Mouse (Mus musculus) E14TG2a.4 (cell line): ENCODE measurements around the gene Olfr128.
"Not testable (repeated sequence)": the region's sequence is repeated elsewhere in the genome, so short reads cannot be mapped to it uniquely, and the experiment has no call there.

ENCODE experiments used
- H3K27me3 ChIP-seq: 2 replicates; pipeline ENCODE4 v1.6.1; 2014; ENCODE audit warnings: low read length, control low read depth; ENCODE audit not compliant: insufficient read depth
- H3K36me3 ChIP-seq: 2 replicates; pipeline ENCODE4 v1.6.1; 2014; ENCODE audit warnings: low read length, control low read depth; ENCODE audit not compliant: insufficient read depth
- H3K4me1 ChIP-seq: replicated peaks from 2 replicates; pipeline ENCODE4 v1.6.1; 2014; ENCODE audit warnings: low read depth, low read length, control low read depth
- H3K4me3 ChIP-seq: replicated peaks from 2 replicates; pipeline ENCODE4 v1.5.1; 2014; ENCODE audit warnings: mild to moderate bottlenecking, low read length
- H3K9me3 ChIP-seq: 2 replicates; pipeline ENCODE4 v1.6.1; 2014; ENCODE audit warnings: low read length, control low read depth
- CTCF ChIP-seq: conservative IDR thresholded peaks from 2 replicates; pipeline ENCODE4 v1.5.1; 2014; ENCODE audit warnings: low read length
- NANOG ChIP-seq: IDR thresholded peaks from 2 replicates; pipeline ENCODE4 v1.6.1; 2014; ENCODE audit warnings: borderline replicate concordance, low read length, mixed read lengths
- POU5F1 ChIP-seq: IDR thresholded peaks from 2 replicates; pipeline ENCODE4 v1.6.1; 2014; ENCODE audit warnings: low read length, borderline replicate concordance

Gene Olfr128

DNA sequence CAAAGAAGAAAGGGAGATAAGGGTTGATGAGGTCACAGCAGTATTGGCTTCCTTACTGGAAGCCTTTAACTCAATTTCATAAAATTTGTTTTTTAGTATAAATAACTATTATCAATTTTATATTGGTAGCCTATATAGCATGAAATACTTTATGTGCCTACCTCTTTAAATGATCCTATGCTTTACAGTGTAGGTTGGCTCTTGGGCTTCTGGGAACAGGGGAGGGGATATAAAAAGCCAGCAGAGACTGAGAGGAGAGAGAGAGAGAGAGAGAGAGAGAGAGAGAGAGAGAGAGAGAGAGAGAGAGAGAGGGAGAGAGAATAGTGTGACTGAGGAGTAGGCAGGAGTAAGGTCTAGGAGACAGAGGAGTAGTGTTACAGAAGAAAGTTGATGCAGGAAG is at the start of gene Olfr128:
TSS of gene Olfr128 (plus strand) at position 301 of the 400 bp plus-strand sequence.
- TF ChIP-seq NANOG (no peak), POU5F1 (no peak), CTCF (no peak)
- H3K4me1 ChIP-seq = no peaks in the 10 kb centered on the region
- no peak within 1 kb of the TSS for H3K4me3 ChIP-seq
- no peaks in the 10 kb centered on the region for H3K9me3 ChIP-seq
- no peaks in the 10 kb centered on the region for H3K27me3 ChIP-seq
- H3K36me3 ChIP-seq = no peaks in the 10 kb centered on the region

DNA sequence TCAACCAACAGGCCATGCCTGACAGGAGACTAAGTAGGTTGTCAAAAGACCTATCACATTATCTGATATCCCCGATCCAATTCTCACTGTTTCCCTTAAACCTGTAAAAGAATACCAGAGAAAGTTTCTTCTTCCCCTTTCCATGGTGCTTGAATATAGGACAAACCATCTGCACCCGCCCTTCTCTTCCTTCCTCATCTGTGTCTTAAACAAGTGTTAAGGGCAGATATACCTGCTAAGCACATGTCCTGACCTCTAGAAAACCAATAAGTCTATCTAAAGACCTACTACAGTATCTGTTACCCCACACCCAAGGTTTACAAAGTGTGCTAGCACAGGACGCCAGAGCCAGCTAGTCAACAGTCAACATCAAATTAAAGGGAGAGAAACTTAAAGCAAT is 46.5 kb upstream of the Olfr128 start:
- Histone ChIP-seq H3K27me3 (no peaks in the 10 kb centered on the region), H3K4me3 (no peak overlapping the region), H3K4me1 (peaks cover 4% of the 10 kb centered on the region), H3K36me3 (no peaks in the 10 kb centered on the region), H3K9me3 (no peaks in the 10 kb centered on the region)
- no peak for TF ChIP-seq CTCF

DNA sequence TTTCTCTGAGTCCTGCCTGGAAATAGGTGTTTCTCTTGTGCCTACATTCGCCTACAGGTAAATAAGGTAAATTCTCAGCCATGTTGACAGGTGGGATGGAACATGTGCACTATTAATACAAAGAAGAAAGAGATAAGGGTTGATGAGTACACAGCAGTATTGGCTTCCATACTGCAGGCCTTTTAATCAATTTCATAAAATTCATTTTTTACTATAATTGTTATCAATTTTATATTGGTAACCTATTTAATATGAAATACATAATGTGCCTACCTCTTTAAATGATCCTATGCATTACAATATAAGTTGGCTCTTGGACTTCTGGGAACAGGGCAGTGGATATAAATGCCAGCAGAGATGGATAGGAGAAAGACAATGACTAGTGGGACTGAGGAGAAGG is 20.2 kb upstream of the Olfr128 start, which contains the start of gene Olfr127:
TSS of gene Olfr127 (plus strand) at position 301 of the 400 bp plus-strand sequence.
- Histone ChIP-seq H3K27me3 (no peaks in the 10 kb centered on the region), H3K9me3 (peaks cover 16% of the 10 kb centered on the region), H3K36me3 (no peaks in the 10 kb centered on the region), H3K4me1 (no peaks in the 10 kb centered on the region), H3K4me3 (no peak within 1 kb of the TSS)
- no peak for TF ChIP-seq CTCF
- TF ChIP-seq POU5F1 = no peak
- TF ChIP-seq NANOG = no peak

DNA sequence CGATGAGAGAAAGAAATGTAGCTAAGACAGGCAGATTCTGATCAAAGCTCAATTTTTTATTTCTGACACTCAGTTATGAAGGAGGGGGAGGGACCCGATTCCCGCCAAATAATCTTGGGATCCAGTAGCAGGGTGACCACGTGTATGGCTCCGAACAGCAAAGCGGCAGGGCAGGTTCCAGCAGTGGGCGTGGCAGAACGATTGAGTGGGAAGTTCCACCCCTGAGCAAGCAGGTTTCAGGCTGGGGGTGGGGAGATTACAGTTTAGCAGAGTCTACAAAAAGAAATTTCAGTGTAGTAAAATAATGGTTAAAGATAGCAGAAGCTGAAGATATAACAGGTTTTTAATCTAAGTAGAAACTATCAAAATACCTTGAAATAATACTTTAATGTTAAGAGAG is 13.5 kb upstream of the Olfr128 start:
- H3K9me3 ChIP-seq, H3K36me3 ChIP-seq, H3K27me3 ChIP-seq, H3K4me1 ChIP-seq, H3K4me3 ChIP-seq: not testable (repeated sequence)

DNA sequence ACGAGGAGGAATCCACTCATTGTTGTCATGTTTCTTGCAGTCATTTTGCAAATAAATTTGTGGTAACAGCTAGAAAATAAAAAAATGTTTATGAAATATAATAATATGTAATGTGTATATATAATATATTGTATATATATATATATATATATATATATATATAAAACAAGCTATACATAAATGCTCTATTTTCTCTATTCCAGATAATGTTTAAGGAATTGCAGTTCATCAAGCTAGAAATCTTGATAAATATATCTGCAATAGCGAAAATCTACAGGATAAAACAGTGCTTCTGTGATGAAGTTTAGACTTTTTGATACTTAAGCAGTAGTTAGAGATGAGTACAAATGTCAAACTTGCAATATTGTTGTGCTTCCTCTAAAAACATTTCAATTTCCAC is 32.6 kb downstream of the Olfr128 start, which contains the start of gene Olfr761:
TSS of gene Olfr761 (minus strand) at position 101 of the 400 bp plus-strand sequence.
- no peaks in the 10 kb centered on the region for H3K4me1 ChIP-seq
- no peak within 1 kb of the TSS for H3K4me3 ChIP-seq
- H3K27me3 ChIP-seq = no peaks in the 10 kb centered on the region
- TF ChIP-seq NANOG (no peak), POU5F1 (no peak)
- no peaks in the 10 kb centered on the region for H3K9me3 ChIP-seq
- no peaks in the 10 kb centered on the region for H3K36me3 ChIP-seq

DNA sequence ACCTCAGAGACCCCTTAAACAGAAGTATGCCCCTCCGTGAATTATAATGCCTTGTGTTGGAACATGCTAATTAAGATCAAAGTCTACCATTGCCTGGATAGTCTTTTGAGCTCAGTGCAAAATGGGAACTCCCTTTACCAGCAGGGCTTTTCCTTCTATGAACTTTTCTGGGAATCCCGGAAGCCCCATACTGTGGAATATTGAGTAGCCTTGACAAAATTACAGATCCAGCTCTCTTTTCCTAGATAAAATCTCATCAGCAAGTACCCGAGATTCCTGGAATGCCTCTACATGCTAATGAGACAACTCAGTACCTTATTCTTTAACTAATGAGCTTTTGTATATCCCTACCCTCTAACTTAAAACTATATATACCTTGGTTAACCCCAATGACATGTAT is 53.2 kb downstream of the Olfr128 start:
- TF ChIP-seq CTCF (no peak), POU5F1 (no peak), NANOG (no peak)
- Histone ChIP-seq H3K9me3 (peaks cover 21% of the 10 kb centered on the region), H3K4me3 (no peak overlapping the region), H3K4me1 (no peaks in the 10 kb centered on the region), H3K36me3 (no peaks in the 10 kb centered on the region), H3K27me3 (no peaks in the 10 kb centered on the region)
